Mouse (Mus musculus) MEL (cell line): ENCODE measurements around the gene Cnrip1.

ENCODE experiments used
- CTCF ChIP-seq, 3 experiments: IDR thresholded peaks in 2 of 3; conservative IDR thresholded peaks in 1 of 3; 2 replicates each; pipeline ENCODE4 v1.5.1; 2011 to 2012; ENCODE audit warnings: low read length in 3 of 3, low read depth in 2 of 3, mild to moderate bottlenecking in 2 of 3, improper control_type of control experiment in 1 of 3, inconsistent platforms in 1 of 3, mixed read lengths in 1 of 3, moderate library complexity in 1 of 3; ENCODE audit not compliant: control insufficient read depth in 1 of 3, insufficient read depth in 1 of 3, poor library complexity in 1 of 3, severe bottlenecking in 1 of 3
- E2F4 ChIP-seq: IDR thresholded peaks from 2 replicates; pipeline ENCODE4 v1.6.1; 2011; ENCODE audit warnings: low read depth, low read length, improper control_type of control experiment, borderline replicate concordance
- MAZ ChIP-seq: IDR thresholded peaks from 2 replicates; pipeline ENCODE4 v1.6.1; 2012; ENCODE audit warnings: low read depth, mild to moderate bottlenecking, inconsistent platforms, low read length, improper control_type of control experiment
- POLR2A ChIP-seq, 2 experiments: IDR thresholded peaks; 2 replicates each; pipeline ENCODE4 v1.6.1; 2011 to 2012; ENCODE audit warnings: low read length in 2 of 2, mild to moderate bottlenecking in 2 of 2, control low read depth in 1 of 2, improper control_type of control experiment in 1 of 2, low read depth in 1 of 2, moderate library complexity in 1 of 2; ENCODE audit not compliant: control insufficient read depth in 1 of 2, insufficient read depth in 1 of 2, poor library complexity in 1 of 2
- TBP ChIP-seq: IDR thresholded peaks from 2 replicates; pipeline ENCODE4 v1.8.0; 2011; ENCODE audit warnings: low read depth, low read length, improper control_type of control experiment
- ZKSCAN1 ChIP-seq: IDR thresholded peaks from 2 replicates; pipeline ENCODE4 v1.6.1; 2012; ENCODE audit warnings: low read depth, mild to moderate bottlenecking, inconsistent platforms, low read length, improper control_type of control experiment, moderate library complexity

DNA sequence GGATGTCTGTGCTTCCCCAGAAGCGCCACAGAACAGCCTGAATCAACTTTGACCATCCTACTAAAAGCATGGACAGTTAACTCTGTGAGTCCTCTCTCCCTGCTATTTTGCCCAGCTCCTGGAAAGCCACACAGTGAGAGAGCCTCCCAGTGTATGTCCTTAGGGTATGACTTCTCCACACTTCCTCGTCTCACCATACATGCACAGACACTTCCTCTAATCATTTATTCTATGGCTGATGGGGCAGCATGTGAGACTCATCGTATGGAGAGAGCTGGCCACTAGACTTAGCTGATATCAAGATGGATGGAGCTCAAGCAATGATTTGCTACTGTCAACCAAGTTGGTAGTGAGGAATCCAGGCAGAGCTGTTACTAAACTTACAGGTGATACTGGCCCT, 27.4 kb upstream of the Cnrip1 start:
- TF ChIP-seq E2F4: no peak
- no peak for TF ChIP-seq MAZ
- no peak for TF ChIP-seq TBP
- TF ChIP-seq POLR2A (IDR thresholded peaks at IDR 0.05; ENCODE audit: control insufficient read depth in 1 of 2, insufficient read depth in 1 of 2, low read depth in 1 of 2, low read length in 2 of 2, poor library complexity in 1 of 2): no peak
- TF ChIP-seq CTCF (IDR thresholded peaks at IDR 0.05 in 2 of 3, conservative IDR thresholded peaks at IDR 0.05 in 1 of 3; ENCODE audit: control insufficient read depth in 1 of 3, insufficient read depth in 1 of 3, low read depth in 2 of 3, low read length in 3 of 3, poor library complexity in 1 of 3, severe bottlenecking in 1 of 3): no peak
- no peak for TF ChIP-seq ZKSCAN1
